In the genomic region with DNA sequence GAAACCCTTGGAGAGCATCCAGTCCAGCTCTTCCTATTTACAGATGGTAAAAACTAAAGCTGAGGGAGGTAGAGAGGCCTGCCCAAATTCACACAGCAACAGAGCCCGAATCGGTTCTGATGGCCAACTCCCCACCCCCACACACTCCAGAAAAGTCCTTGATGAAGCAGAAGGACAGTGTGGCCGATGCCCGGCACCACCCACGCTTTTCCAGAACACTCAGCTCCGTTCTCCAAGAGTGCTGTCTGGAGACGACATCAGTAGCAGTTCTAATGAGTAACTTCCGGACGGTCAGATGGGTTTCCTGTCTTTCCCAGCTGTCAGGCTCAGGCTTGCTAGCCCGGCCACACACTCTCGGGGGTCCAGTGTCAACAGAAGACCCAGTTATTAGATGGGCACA, we compare ENCODE assay signal across 11 mouse cellular contexts. TPM values are rescaled to one million over a fixed set of nuclear protein-coding genes. Genes with fewer than 3 reads are reported as not detected.
DNase-seq lines count a peak whose midpoint lies in the region; ATAC-seq lines count a peak whose summit lies in the region.
"Had no signal": no experiment of that assay in that cellular context is flagged by ENCODE, and none has a peak within 500 bp of the region (broad histone marks: within the 10 kb centered on the region; RNA-seq: fewer than 3 reads in every experiment).

No protein-coding gene starts in this region.

- ATAC-seq in hindbrain, embryonic 13.5 days (ENCODE audit: low FRiP score), result no peak
- no peak for ATAC-seq in liver, embryonic 11.5 days (replicated peaks; ENCODE audit: low FRiP score)
- ATAC-seq: forebrain, postnatal 0 days; intestine, embryonic 15.5 days had no signal

- H3K4me1 ChIP-seq in hindbrain, embryonic 13.5 days (replicated peaks), result peaks cover 13% of the 10 kb centered on the region
- no peaks in the 10 kb centered on the region for H3K4me1 ChIP-seq in liver, embryonic 11.5 days (replicated peaks; ENCODE audit: control insufficient read depth, insufficient read depth, low read length)
- H3K4me1 ChIP-seq: intestine, embryonic 15.5 days; lung, embryonic 15.5 days had no signal

- no peak overlapping the region for H3K4me2 ChIP-seq in hindbrain, embryonic 13.5 days
- H3K4me2 ChIP-seq in liver, embryonic 11.5 days, result no peak overlapping the region
- H3K4me2 ChIP-seq: intestine, embryonic 15.5 days; lung, embryonic 15.5 days had no signal

- no peaks in the 10 kb centered on the region for H3K9me3 ChIP-seq in hindbrain, embryonic 13.5 days
- H3K9me3 ChIP-seq in liver, embryonic 11.5 days (ENCODE audit: control insufficient read depth, low read length), result no peaks in the 10 kb centered on the region
- H3K9me3 ChIP-seq: intestine, embryonic 15.5 days; lung, embryonic 15.5 days had no signal

- peak; percentile 55 for DNase-seq in adrenal gland, adult 2 months
- DNase-seq in adrenal gland, postnatal 4 days (ENCODE audit: low spot score in 2 of 2), result no peak
- peak; percentile 30 for DNase-seq in ovary, postnatal 36 days (ENCODE audit: low spot score)
- no peak for DNase-seq in ovary, postnatal 14 days (ENCODE audit: low spot score)
- DNase-seq in left cerebral cortex, postnatal 14 days (ENCODE audit: low spot score in 2 of 2), result peak; percentile 61 to 87
- DNase-seq in liver, embryonic 11.5 days (ENCODE audit: low spot score), result no peak
- DNase-seq in liver, result no peak
- DNase-seq: forebrain, postnatal 0 days had no signal

- no peaks in the 10 kb centered on the region for H3K27me3 ChIP-seq in hindbrain, embryonic 13.5 days
- H3K27me3 ChIP-seq in liver, embryonic 11.5 days (replicated peaks; ENCODE audit: control insufficient read depth, insufficient read depth, low read length), result no peaks in the 10 kb centered on the region
- H3K27me3 ChIP-seq: intestine, embryonic 15.5 days; lung, embryonic 15.5 days had no signal

- H3K27ac ChIP-seq in hindbrain, embryonic 13.5 days, result no peak overlapping the region
- no peak overlapping the region for H3K27ac ChIP-seq in liver, embryonic 11.5 days (ENCODE audit: low read depth, low read length)
- H3K27ac ChIP-seq: intestine, embryonic 15.5 days; lung, embryonic 15.5 days had no signal

- no peaks in the 10 kb centered on the region for H3K36me3 ChIP-seq in hindbrain, embryonic 13.5 days
- no peaks in the 10 kb centered on the region for H3K36me3 ChIP-seq in liver, embryonic 11.5 days (ENCODE audit: control insufficient read depth, insufficient read depth, low read length)
- H3K36me3 ChIP-seq: intestine, embryonic 15.5 days; lung, embryonic 15.5 days had no signal

- intact Hi-C loops in left cerebral cortex, postnatal 14 days (cut with DNase I), result no loop called here

- no peak overlapping the region for H3K4me3 ChIP-seq in hindbrain, embryonic 13.5 days
- no peak overlapping the region for H3K4me3 ChIP-seq in liver, embryonic 11.5 days (ENCODE audit: low read depth, low read length)
- H3K4me3 ChIP-seq: intestine, embryonic 15.5 days; lung, embryonic 15.5 days had no signal

- no peak overlapping the region for H3K9ac ChIP-seq in hindbrain, embryonic 13.5 days
- no peak overlapping the region for H3K9ac ChIP-seq in liver, embryonic 11.5 days (ENCODE audit: low read depth, low read length)
- H3K9ac ChIP-seq: forebrain, postnatal 0 days; intestine, embryonic 15.5 days; lung, embryonic 15.5 days had no signal

- 90% methylated on average over 11 of the region's 11 CpGs for WGBS in hindbrain, embryonic 13.5 days
- WGBS in liver, embryonic 11.5 days, result 56% methylated on average over 11 of the region's 11 CpGs

RNA-seq across cellular contexts. Expression of gene Efr3b, which starts 10.2 kb away (rescaled TPM):
- 1 to 10 TPM; 1.9 to 3.1 TPM for total RNA-seq in adrenal gland, adult 2 months (2021)
- polyA plus RNA-seq in adrenal gland, adult 2 months (2012; rRNA removed), result 9.9 and 11.0 TPM in 2 replicates
- 1 to 10 TPM; 4.5 to 5.6 TPM for total RNA-seq in adrenal gland, postnatal 4 days (2021)
- total RNA-seq in left cerebral cortex, postnatal 14 days (2021), result 10 to 100 TPM; 95.7 to 97.7 TPM
- polyA plus RNA-seq in hindbrain, embryonic 13.5 days (2015; fragmentation: Nextera tagmentation; extraction: Ambion mirVana), result 36.2 and 38.2 TPM in 2 replicates
- polyA plus RNA-seq in liver, embryonic 11.5 days (2014; fragmentation: Nextera tagmentation; extraction: Ambion mirVana), result 0.73 and 0.88 TPM in 2 replicates

RNA-seq across cellular contexts. Expression of gene Dnajc27, which starts 53.9 kb away (rescaled TPM):
- 1 to 10 TPM; 3.4 to 6.4 TPM for total RNA-seq in adrenal gland, adult 2 months (2021)
- polyA plus RNA-seq in adrenal gland, adult 2 months (2012; rRNA removed), result 3.5 and 3.9 TPM in 2 replicates
- 1 to 10 TPM; 6.9 to 8.0 TPM for total RNA-seq in adrenal gland, postnatal 4 days (2021)
- 10 to 100 TPM; 80.8 to 82.0 TPM for total RNA-seq in left cerebral cortex, postnatal 14 days (2021)
- polyA plus RNA-seq in hindbrain, embryonic 13.5 days (2015; fragmentation: Nextera tagmentation; extraction: Ambion mirVana), result 14.7 and 14.8 TPM in 2 replicates
- polyA plus RNA-seq in liver, embryonic 11.5 days (2014; fragmentation: Nextera tagmentation; extraction: Ambion mirVana), result 5.7 and 6.6 TPM in 2 replicates

Comparison
In these comparisons a context has a peak if more than half of its experiments do, and no peak if none do; other contexts are left out.
1. DNase-seq: peak in adrenal gland, adult 2 months (single experiment), ovary, postnatal 36 days (single experiment) and left cerebral cortex, postnatal 14 days (2 of 2); none in adrenal gland, postnatal 4 days (0 of 2), ovary, postnatal 14 days (single experiment), liver, embryonic 11.5 days (single experiment) and liver (single experiment).
2. RNA of gene Efr3b, which starts 10.2 kb away (total RNA-seq): 95.7 to 97.7 TPM in left cerebral cortex, postnatal 14 days; 4.5 to 5.6 TPM in adrenal gland, postnatal 4 days and 1.9 to 3.1 TPM in adrenal gland, adult 2 months; every median in the first group is over 10 times any median in the second.
3. RNA of gene Dnajc27, which starts 53.9 kb away (total RNA-seq): 80.8 to 82.0 TPM in left cerebral cortex, postnatal 14 days; 6.9 to 8.0 TPM in adrenal gland, postnatal 4 days and 3.4 to 6.4 TPM in adrenal gland, adult 2 months; every median in the first group is over 4 times any median in the second.